Mouse (Mus musculus) limb, embryonic 13.5 days (tissue): Measurements from ENCODE around the gene Vps13d. TPM values are rescaled to one million over a fixed set of nuclear protein-coding genes. Genes with fewer than 3 reads are reported as not detected.

Experiments used
- ATAC-seq: fragments of 200-750 bp; cut with Nextera tagmentation; 2 replicates; pipeline ENCODE4 v1.8.0; 2017; ENCODE audit warnings: low read depth, moderate number of reproducible peaks, moderate TSS enrichment; ENCODE audit not compliant: low FRiP score
- H3K27ac ChIP-seq: fragments of 300-500 bp; sonication (generic); 2 replicates; pipeline ENCODE4 v1.5.1; 2015; ENCODE audit warnings: inconsistent platforms, mild to moderate bottlenecking, moderate library complexity
- H3K27me3 ChIP-seq: fragments of 300-500 bp; sonication (generic); 2 replicates; pipeline ENCODE4 v1.6.1; 2015; ENCODE audit warnings: mild to moderate bottlenecking, inconsistent platforms
- H3K36me3 ChIP-seq: fragments of 300-500 bp; sonication (generic); 2 replicates; pipeline ENCODE4 v1.6.1; 2015; ENCODE audit warnings: inconsistent platforms, mild to moderate bottlenecking, moderate library complexity
- H3K4me1 ChIP-seq: fragments of 300-500 bp; sonication (generic); 2 replicates; pipeline ENCODE4 v1.6.1; 2015; ENCODE audit warnings: inconsistent platforms
- H3K4me2 ChIP-seq: fragments of 300-500 bp; sonication (generic); replicated peaks from 2 replicates; pipeline ENCODE4 v1.6.1; 2015; ENCODE audit warnings: inconsistent platforms, mild to moderate bottlenecking, moderate library complexity
- H3K4me3 ChIP-seq: fragments of 300-500 bp; sonication (generic); 2 replicates; pipeline ENCODE4 v1.5.1; 2015; ENCODE audit warnings: moderate library complexity, mild to moderate bottlenecking, inconsistent platforms
- H3K9ac ChIP-seq: fragments of 300-500 bp; sonication (generic); 2 replicates; pipeline ENCODE4 v1.6.1; 2015; ENCODE audit warnings: mild to moderate bottlenecking, inconsistent platforms
- H3K9me3 ChIP-seq: fragments of 300-500 bp; sonication (generic); 2 replicates; pipeline ENCODE4 v1.6.1; 2016; ENCODE audit warnings: inconsistent platforms
- WGBS: fragments of 180-500 bp; shearing (Covaris S2); methylation state at CpG from one replicate; pipeline ENCODE4 v1.1.7; 2015; 5-methylcytosine and 5-hydroxymethylcytosine counted together
- polyA plus RNA-seq: library from polyadenylated mRNA; unstranded; fragments of >200 nt; fragmentation: Nextera tagmentation; extraction: Ambion mirVana; gene quantifications from 2 replicates; pipeline ENCODE4 v1.2.1, GENCODE M21; 2015

The Vps13d gene
- polyA plus RNA-seq, 1 experiment from 2014 or later, result 13.1 TPM

GRCm38 (mm10) chr4:145037006-145037405 lies 157.8 kb downstream of the Vps13d start:
- 38% methylated on average over 3 of the region's 3 CpGs for WGBS
- Histone ChIP-seq H3K4me3 (no peak overlapping the region), H3K36me3 (peaks cover 39% of the 10 kb centered on the region), H3K27ac (no peak overlapping the region), H3K9me3 (no peaks in the 10 kb centered on the region), H3K4me2 (no peak overlapping the region), H3K27me3 (no peaks in the 10 kb centered on the region), H3K9ac (no peak overlapping the region), H3K4me1 (peaks cover 52% of the 10 kb centered on the region)
- ATAC-seq, result no peak

- no peak overlapping the region for H3K4me2 ChIP-seq
- H3K9me3 ChIP-seq, result no peaks in the 10 kb centered on the region
- peaks cover 29% of the 10 kb centered on the region for H3K36me3 ChIP-seq
- no peak overlapping the region for H3K9ac ChIP-seq
- no peak for ATAC-seq
- 77% methylated on average over 3 of the region's 3 CpGs for WGBS
- peak overlapping the region; percentile 74; the same call in 1 of the 2 replicates for H3K27ac ChIP-seq
- no peak overlapping the region for H3K4me3 ChIP-seq
- no peaks in the 10 kb centered on the region for H3K27me3 ChIP-seq
- peaks cover 38% of the 10 kb centered on the region for H3K4me1 ChIP-seq
Measured at GRCm38 (mm10) chr4:145035450-145035849, 159.4 kb downstream of the Vps13d start.

- ATAC-seq, result peak; percentile 77
- H3K27ac ChIP-seq, result peak overlapping the region; percentile 74
- WGBS, result 13% methylated on average over 11 of the region's 11 CpGs
Measured at GRCm38 (mm10) chr4:145034506-145035243, 160.1 kb downstream of the Vps13d start.

GRCm38 (mm10) chr4:145033392-145033791 lies 161.4 kb downstream of the Vps13d start:
- Histone ChIP-seq H3K9ac (no peak overlapping the region), H3K4me3 (no peak overlapping the region), H3K27me3 (no peaks in the 10 kb centered on the region), H3K4me2 (no peak overlapping the region), H3K4me1 (peaks cover 35% of the 10 kb centered on the region), H3K36me3 (peaks cover 23% of the 10 kb centered on the region), H3K9me3 (no peaks in the 10 kb centered on the region), H3K27ac (no peak overlapping the region)
- no peak for ATAC-seq
- 80% methylated on average over 2 of the region's 2 CpGs for WGBS

More at GRCm38 (mm10) chr4:145034506-145035243, 160.1 kb downstream of the Vps13d start:
- Histone ChIP-seq H3K4me3 (no peak overlapping the region), H3K36me3 (peaks cover 29% of the 10 kb centered on the region), H3K9ac (0 out of 2 replicates have a peak overlapping the region, but pooled peaks have one; percentile 3), H3K27me3 (no peaks in the 10 kb centered on the region), H3K9me3 (no peaks in the 10 kb centered on the region), H3K4me1 (peaks cover 35% of the 10 kb centered on the region), H3K4me2 (0 out of 2 replicates have a peak overlapping the region, but pooled peaks have one; percentile 7)

GRCm38 (mm10) chr4:145032637-145033036 lies 162.2 kb downstream of the Vps13d start:
- Histone ChIP-seq H3K4me2 (no peak overlapping the region), H3K4me1 (peaks cover 29% of the 10 kb centered on the region), H3K27ac (no peak overlapping the region), H3K36me3 (peaks cover 26% of the 10 kb centered on the region), H3K9ac (no peak overlapping the region), H3K4me3 (no peak overlapping the region), H3K27me3 (no peaks in the 10 kb centered on the region), H3K9me3 (no peaks in the 10 kb centered on the region)
- WGBS, result 75% methylated on average over 2 of the region's 2 CpGs
- ATAC-seq, result no peak

- H3K4me3 ChIP-seq, result no peak overlapping the region
- no peak overlapping the region for H3K9ac ChIP-seq
- no peaks in the 10 kb centered on the region for H3K27me3 ChIP-seq
- H3K27ac ChIP-seq, result no peak overlapping the region; the same call in 1 of the 2 replicates
- peaks cover 18% of the 10 kb centered on the region for H3K36me3 ChIP-seq
- peaks cover 33% of the 10 kb centered on the region for H3K4me1 ChIP-seq
- no peaks in the 10 kb centered on the region for H3K9me3 ChIP-seq
- ATAC-seq, result no peak
- 57% methylated on average over 4 of the region's 4 CpGs for WGBS
- H3K4me2 ChIP-seq, result no peak overlapping the region
Measured at GRCm38 (mm10) chr4:145031510-145031909, 163.3 kb downstream of the Vps13d start.

GRCm38 (mm10) chr4:145026449-145026851 lies 168.4 kb downstream of the Vps13d start:
- Histone ChIP-seq H3K4me1 (peaks cover 47% of the 10 kb centered on the region), H3K4me2 (no peak overlapping the region), H3K9me3 (no peaks in the 10 kb centered on the region), H3K27ac (peak overlapping the region; percentile 61), H3K36me3 (peaks cover 16% of the 10 kb centered on the region), H3K4me3 (no peak overlapping the region), H3K27me3 (no peaks in the 10 kb centered on the region), H3K9ac (no peak overlapping the region)
- 50% methylated on average over 7 of the region's 7 CpGs for WGBS
- peak; percentile 34; the same call in 1 of the 2 replicates for ATAC-seq

- 62% methylated on average over 7 of the region's 7 CpGs for WGBS
- Histone ChIP-seq H3K27ac (peak overlapping the region; percentile 65), H3K27me3 (no peaks in the 10 kb centered on the region), H3K4me1 (peaks cover 47% of the 10 kb centered on the region), H3K4me2 (no peak overlapping the region), H3K9me3 (no peaks in the 10 kb centered on the region), H3K9ac (no peak overlapping the region), H3K4me3 (no peak overlapping the region), H3K36me3 (peaks cover 16% of the 10 kb centered on the region)
- ATAC-seq, result no peak
Measured at GRCm38 (mm10) chr4:145025409-145025762, 169.4 kb downstream of the Vps13d start.

- no peak; the same call in 1 of the 2 replicates for ATAC-seq
- peak overlapping the region; percentile 65 for H3K27ac ChIP-seq
Measured at GRCm38 (mm10) chr4:145024694-145025408, 170.0 kb downstream of the Vps13d start.

GRCm38 (mm10) chr4:145023911-145024310 lies 170.9 kb downstream of the Vps13d start:
- no peaks in the 10 kb centered on the region for H3K9me3 ChIP-seq
- H3K27ac ChIP-seq, result no peak overlapping the region
- no peak for ATAC-seq
- peaks cover 47% of the 10 kb centered on the region for H3K4me1 ChIP-seq
- no peak overlapping the region for H3K9ac ChIP-seq
- no peaks in the 10 kb centered on the region for H3K27me3 ChIP-seq
- peaks cover 23% of the 10 kb centered on the region for H3K36me3 ChIP-seq
- no peak overlapping the region for H3K4me2 ChIP-seq
- 83% methylated on average over 6 of the region's 6 CpGs for WGBS
- no peak overlapping the region for H3K4me3 ChIP-seq

More at GRCm38 (mm10) chr4:145024694-145025408, 170.0 kb downstream of the Vps13d start:
- 17% methylated on average over 8 of the region's 8 CpGs for WGBS
- peaks cover 47% of the 10 kb centered on the region for H3K4me1 ChIP-seq
- peaks cover 13% of the 10 kb centered on the region for H3K36me3 ChIP-seq
- no peak overlapping the region for H3K4me2 ChIP-seq
- H3K9ac ChIP-seq, result no peak overlapping the region
- H3K27me3 ChIP-seq, result no peaks in the 10 kb centered on the region
- H3K9me3 ChIP-seq, result no peaks in the 10 kb centered on the region
- H3K4me3 ChIP-seq, result no peak overlapping the region

- peaks cover 47% of the 10 kb centered on the region for H3K4me1 ChIP-seq
- H3K9ac ChIP-seq, result no peak overlapping the region
- ATAC-seq, result no peak
- H3K27ac ChIP-seq, result no peak overlapping the region
- H3K36me3 ChIP-seq, result peaks cover 23% of the 10 kb centered on the region
- WGBS, result 82% methylated on average over 5 of the region's 5 CpGs
- H3K4me3 ChIP-seq, result no peak overlapping the region
- no peak overlapping the region for H3K4me2 ChIP-seq
- H3K9me3 ChIP-seq, result no peaks in the 10 kb centered on the region
- H3K27me3 ChIP-seq, result no peaks in the 10 kb centered on the region
Measured at GRCm38 (mm10) chr4:145022815-145023214, 172.0 kb downstream of the Vps13d start.

GRCm38 (mm10) chr4:145022211-145022610 lies 172.6 kb downstream of the Vps13d start:
- Histone ChIP-seq H3K9me3 (no peaks in the 10 kb centered on the region), H3K4me3 (no peak overlapping the region), H3K9ac (no peak overlapping the region), H3K36me3 (peaks cover 24% of the 10 kb centered on the region), H3K27me3 (no peaks in the 10 kb centered on the region), H3K4me1 (peaks cover 45% of the 10 kb centered on the region), H3K27ac (no peak overlapping the region), H3K4me2 (no peak overlapping the region)
- WGBS, result 91% methylated on average over 2 of the region's 2 CpGs
- ATAC-seq, result no peak
